Mouse (Mus musculus) stomach, embryonic 14.5 days (tissue): ENCODE results near the gene Eef2. TPM values are rescaled to one million over a fixed set of nuclear protein-coding genes. Genes with fewer than 3 reads are reported as not detected.
"Not testable (repeated sequence)": the region's sequence is repeated elsewhere in the genome, so short reads cannot be mapped to it uniquely, and the experiment has no call there.

Source experiments
- ATAC-seq: fragments of 200-750 bp; cut with Nextera tagmentation; 2 replicates; pipeline ENCODE4 v1.8.0; 2017; ENCODE audit warnings: low read depth, moderate TSS enrichment; ENCODE audit not compliant: insufficient number of reproducible peaks, insufficient read depth, low FRiP score
- H3K27ac ChIP-seq: fragments of 300-500 bp; sonication (generic); 2 replicates; pipeline ENCODE4 v1.5.1; 2014; ENCODE audit warnings: mild to moderate bottlenecking, low read length, moderate library complexity, mixed read lengths
- H3K27me3 ChIP-seq: fragments of 300-500 bp; sonication (generic); 2 replicates; pipeline ENCODE4 v1.6.1; 2014; ENCODE audit warnings: low read length, control low read depth, mixed read lengths; ENCODE audit not compliant: control insufficient read depth, insufficient read depth
- H3K36me3 ChIP-seq: fragments of 300-500 bp; sonication (generic); 2 replicates; pipeline ENCODE4 v1.6.1; 2014; ENCODE audit warnings: mild to moderate bottlenecking, control low read depth, low read length, moderate library complexity, mixed read lengths; ENCODE audit not compliant: control insufficient read depth, insufficient read depth
- H3K4me1 ChIP-seq: fragments of 300-500 bp; sonication (generic); 2 replicates; pipeline ENCODE4 v1.6.1; 2014; ENCODE audit warnings: low read length, control low read depth, mixed read lengths; ENCODE audit not compliant: control insufficient read depth, insufficient read depth
- H3K4me2 ChIP-seq: fragments of 300-500 bp; sonication (generic); replicated peaks from 2 replicates; pipeline ENCODE4 v1.6.1; 2014; ENCODE audit warnings: low read depth, low read length, control low read depth
- H3K4me3 ChIP-seq: fragments of 300-500 bp; sonication (generic); 2 replicates; pipeline ENCODE4 v1.5.1; 2014; ENCODE audit warnings: low read depth, low read length, control low read depth
- H3K9ac ChIP-seq: fragments of 300-500 bp; sonication (generic); replicated peaks from 2 replicates; pipeline ENCODE4 v1.6.1; 2014; ENCODE audit warnings: low read depth, mild to moderate bottlenecking, control low read depth, low read length, moderate library complexity, mixed read lengths
- H3K9me3 ChIP-seq: fragments of 300-500 bp; sonication (generic); 2 replicates; pipeline ENCODE4 v1.6.1; 2016; ENCODE audit warnings: low read depth, low read length, control low read depth; ENCODE audit not compliant: control insufficient read depth
- WGBS: fragments of 180-500 bp; shearing (Covaris S2); extraction: QIAGEN DNeasy Blood & Tissue Kit; methylation state at CpG from one replicate; pipeline ENCODE4 v1.1.7; 2014; 5-methylcytosine and 5-hydroxymethylcytosine counted together
- polyA plus RNA-seq: library from polyadenylated mRNA; unstranded; fragments of >200 nt; fragmentation: Nextera tagmentation; extraction: Ambion mirVana; gene quantifications from 2 replicates; pipeline ENCODE4 v1.2.1, GENCODE M21; 2014

The Eef2 gene
- polyA plus RNA-seq, 1 experiment from 2014 or later, result 416 TPM

GRCm38 (mm10) chr10:81179451-81180342 lies 3.3 kb downstream of the Eef2 start:
- Histone ChIP-seq H3K4me2 (no peak overlapping the region), H3K27ac (no peak overlapping the region), H3K9ac (no peak overlapping the region), H3K9me3 (no peaks in the 10 kb centered on the region), H3K4me1 (peaks cover 26% of the 10 kb centered on the region), H3K36me3 (peaks cover 52% of the 10 kb centered on the region), H3K4me3 (no peak overlapping the region), H3K27me3 (no peaks in the 10 kb centered on the region)
- whole genome bisulfite sequencing, result 89% methylated on average over 32 of the region's 32 CpGs
- ATAC-seq, result no peak

DNA sequence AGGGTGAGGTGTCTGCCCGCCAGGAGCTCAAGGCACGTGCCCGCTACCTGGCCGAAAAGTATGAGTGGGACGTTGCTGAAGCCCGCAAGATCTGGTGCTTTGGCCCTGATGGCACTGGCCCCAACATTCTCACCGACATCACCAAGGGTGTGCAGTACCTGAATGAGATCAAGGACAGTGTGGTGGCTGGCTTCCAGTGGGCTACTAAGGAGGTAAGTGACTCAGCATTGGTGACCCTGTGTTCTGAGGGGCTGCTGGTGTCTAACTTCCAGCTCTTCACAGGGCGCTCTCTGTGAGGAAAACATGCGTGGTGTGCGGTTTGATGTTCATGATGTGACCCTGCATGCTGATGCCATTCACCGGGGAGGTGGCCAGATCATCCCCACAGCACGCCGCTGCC lies 4.5 kb downstream of the Eef2 start:
- H3K27me3 ChIP-seq, result no peaks in the 10 kb centered on the region
- ATAC-seq, result no peak
- no peak overlapping the region for H3K9ac ChIP-seq
- no peaks in the 10 kb centered on the region for H3K9me3 ChIP-seq
- WGBS, result 93% methylated on average over 13 of the region's 13 CpGs
- no peak overlapping the region for H3K4me3 ChIP-seq
- H3K4me2 ChIP-seq, result no peak overlapping the region
- no peak overlapping the region for H3K27ac ChIP-seq
- peaks cover 52% of the 10 kb centered on the region for H3K36me3 ChIP-seq
- H3K4me1 ChIP-seq, result peaks cover 31% of the 10 kb centered on the region

GRCm38 (mm10) chr10:81181860-81182259 lies 5.4 kb downstream of the Eef2 start:
- ATAC-seq, H3K9ac ChIP-seq, H3K27ac ChIP-seq, H3K4me3 ChIP-seq, H3K4me2 ChIP-seq, H3K9me3 ChIP-seq, H3K27me3 ChIP-seq: not testable (repeated sequence)
- Histone ChIP-seq H3K4me1 (peaks cover 31% of the 10 kb centered on the region), H3K36me3 (peaks cover 58% of the 10 kb centered on the region)
- 81% methylated on average over 12 of the region's 12 CpGs for WGBS

- 5% methylated on average over 53 of the region's 53 CpGs for WGBS
- H3K27me3 ChIP-seq, result no peaks in the 10 kb centered on the region
- peak within 1 kb of the TSS; percentile 85 for H3K27ac ChIP-seq
- peak within 1 kb of the TSS; percentile 65 for H3K9ac ChIP-seq
- no peaks in the 10 kb centered on the region for H3K9me3 ChIP-seq
- ATAC-seq, result peak; percentile 91
- H3K4me2 ChIP-seq, result peak within 1 kb of the TSS; percentile 61
- peak within 1 kb of the TSS; percentile 63 for H3K4me3 ChIP-seq
- peaks cover 29% of the 10 kb centered on the region for H3K4me1 ChIP-seq
- peaks cover 61% of the 10 kb centered on the region for H3K36me3 ChIP-seq
Observed at GRCm38 (mm10) chr10:81182336-81183333, 6.2 kb downstream of the Eef2 start, which contains the start of gene Dapk3. Dapk3 (plus strand) TSS chr10:81183005.

- 79% methylated on average over 5 of the region's 5 CpGs for WGBS
- H3K4me1 ChIP-seq, result peaks cover 20% of the 10 kb centered on the region
- ATAC-seq, result no peak
- no peaks in the 10 kb centered on the region for H3K9me3 ChIP-seq
- no peaks in the 10 kb centered on the region for H3K27me3 ChIP-seq
- H3K36me3 ChIP-seq, result peaks cover 53% of the 10 kb centered on the region
- peak within 1 kb of the TSS; percentile 61 for H3K4me2 ChIP-seq
- peak within 1 kb of the TSS; percentile 63 for H3K4me3 ChIP-seq
- peak within 1 kb of the TSS; percentile 85 for H3K27ac ChIP-seq
- peak within 1 kb of the TSS; percentile 65 for H3K9ac ChIP-seq
Observed at GRCm38 (mm10) chr10:81183805-81184204, 7.4 kb downstream of the Eef2 start, which contains the start of gene 4930442H23Rik. 4930442H23Rik (minus strand) TSS chr10:81183849.

GRCm38 (mm10) chr10:81184765-81185164 lies 8.3 kb downstream of the Eef2 start:
- Histone ChIP-seq H3K4me3 (no peak overlapping the region), H3K27me3 (no peaks in the 10 kb centered on the region), H3K9me3 (no peaks in the 10 kb centered on the region), H3K36me3 (peaks cover 43% of the 10 kb centered on the region), H3K9ac (no peak overlapping the region), H3K4me2 (peak overlapping the region; percentile 61; the same call in 1 of the 2 replicates), H3K4me1 (peaks cover 20% of the 10 kb centered on the region), H3K27ac (peak overlapping the region; percentile 84)
- WGBS, result 14% methylated on average over 4 of the region's 4 CpGs
- ATAC-seq, result peak; percentile 24; the same call in 1 of the 2 replicates

GRCm38 (mm10) chr10:81187161-81187560 lies 10.7 kb downstream of the Eef2 start:
- no peaks in the 10 kb centered on the region for H3K9me3 ChIP-seq
- no peak overlapping the region for H3K4me2 ChIP-seq
- 96% methylated on average over 9 of the region's 9 CpGs for WGBS
- peaks cover 31% of the 10 kb centered on the region for H3K36me3 ChIP-seq
- ATAC-seq, result no peak
- no peak overlapping the region for H3K9ac ChIP-seq
- peaks cover 23% of the 10 kb centered on the region for H3K4me1 ChIP-seq
- no peak overlapping the region for H3K27ac ChIP-seq
- H3K4me3 ChIP-seq, result no peak overlapping the region
- no peaks in the 10 kb centered on the region for H3K27me3 ChIP-seq

DNA sequence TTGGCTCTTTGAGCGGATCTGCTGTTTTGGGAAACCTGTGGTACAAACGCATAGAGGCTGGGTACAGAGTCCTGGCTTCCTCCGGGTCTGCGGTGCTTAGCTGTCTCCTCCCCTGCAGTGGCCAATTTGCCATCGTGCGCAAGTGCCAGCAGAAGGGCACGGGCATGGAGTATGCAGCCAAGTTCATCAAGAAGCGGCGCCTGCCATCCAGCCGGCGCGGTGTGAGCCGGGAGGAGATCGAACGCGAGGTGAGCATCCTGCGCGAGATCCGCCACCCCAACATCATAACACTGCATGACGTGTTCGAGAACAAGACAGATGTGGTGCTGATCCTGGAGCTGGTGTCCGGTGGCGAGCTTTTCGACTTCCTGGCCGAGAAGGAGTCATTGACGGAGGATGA lies 13.4 kb downstream of the Eef2 start:
- Histone ChIP-seq H3K9ac (no peak overlapping the region), H3K9me3 (no peaks in the 10 kb centered on the region), H3K4me3 (no peak overlapping the region), H3K4me2 (no peak overlapping the region), H3K4me1 (peaks cover 14% of the 10 kb centered on the region), H3K27me3 (0 out of 2 replicates have a peak, but pooled peaks cover 3% of the 10 kb centered on the region), H3K27ac (no peak overlapping the region), H3K36me3 (peaks cover 28% of the 10 kb centered on the region)
- 82% methylated on average over 26 of the region's 26 CpGs for WGBS
- no peak for ATAC-seq
